Mouse (Mus musculus): ENCODE measurements at regions not wholly inside any gene's neighbourhood (a gene's known extent, or its start where the extent isn't known, plus 50 kb on each side); places are given as distances from the start of the nearest gene placed in this dataset.
"Not testable (repeated sequence)": the region's sequence is repeated elsewhere in the genome, so short reads cannot be mapped to it uniquely, and the experiment has no call there.

GRCm38 (mm10) chr10:38383161-38383560, 438.4 kb downstream of the Rfpl4b start:
- Histone ChIP-seq H3K4me1 (ENCODE audit: control insufficient read depth, insufficient read depth, low read length) (no peaks in the 10 kb centered on the region), H3K4me3 (ENCODE audit: insufficient read depth, low read depth, low read length) (no peak overlapping the region), H3K27ac (ENCODE audit: insufficient read depth, low read depth, low read length) (no peak overlapping the region)
- 75% methylated on average over 2 of the region's 2 CpGs for WGBS
- no peak for TF ChIP-seq CTCF (IDR thresholded peaks at IDR 0.05; ENCODE audit: insufficient read depth, low read depth, low read length)
- no peak for TF ChIP-seq POLR2A (IDR thresholded peaks at IDR 0.05; ENCODE audit: insufficient read depth, low read depth, low read length)

DNA sequence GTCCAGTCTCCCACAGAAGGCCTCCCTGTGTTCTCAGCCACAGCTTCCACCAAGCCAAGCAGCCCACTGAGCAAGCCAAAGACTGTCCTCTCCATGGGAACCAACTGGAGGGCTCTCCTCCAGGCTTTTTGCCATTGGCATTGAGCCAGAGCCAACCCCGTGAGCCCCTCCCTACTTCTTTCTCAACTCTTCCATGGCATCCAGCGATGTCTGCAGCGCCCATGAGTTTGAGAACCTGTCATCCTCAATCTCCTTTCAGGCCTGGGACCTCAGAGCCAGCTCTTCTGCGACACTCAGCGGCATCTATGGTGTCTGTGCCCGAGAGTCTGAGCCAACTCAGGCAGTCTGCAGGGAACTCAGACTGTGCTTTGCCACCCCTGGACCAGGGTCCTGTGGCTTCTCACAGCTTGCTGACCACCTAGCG, 439.7 kb downstream of the Rfpl4b start:
- 61% methylated on average over 7 of the region's 7 CpGs for WGBS
- no peak overlapping the region for H3K27ac ChIP-seq (ENCODE audit: insufficient read depth, low read depth, low read length)
- no peaks in the 10 kb centered on the region for H3K4me1 ChIP-seq (ENCODE audit: control insufficient read depth, insufficient read depth, low read length)
- TF ChIP-seq CTCF (IDR thresholded peaks at IDR 0.05; ENCODE audit: insufficient read depth, low read depth, low read length) (no peak), POLR2A (IDR thresholded peaks at IDR 0.05; ENCODE audit: insufficient read depth, low read depth, low read length) (no peak)
- no peak overlapping the region for H3K4me3 ChIP-seq (ENCODE audit: insufficient read depth, low read depth, low read length)

DNA sequence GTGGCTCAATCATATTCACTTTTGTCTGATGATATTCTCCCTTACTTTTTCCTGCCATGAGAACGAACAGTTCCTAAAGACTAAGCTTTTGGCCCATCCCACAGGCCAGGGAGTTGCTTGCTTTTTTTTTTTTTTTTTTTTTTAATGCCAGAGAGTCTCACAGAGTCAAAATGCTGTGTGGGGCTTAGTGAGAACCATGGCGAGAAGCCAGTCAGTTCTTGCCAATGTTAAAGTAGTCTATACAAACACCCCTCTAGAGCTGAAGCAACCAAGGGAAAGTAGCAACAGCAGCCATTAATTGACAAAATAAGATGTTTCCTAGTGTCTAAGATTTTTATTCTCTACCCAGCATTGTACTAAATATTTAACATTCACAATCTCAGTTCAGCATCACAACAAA, 441.2 kb downstream of the Rfpl4b start:
- H3K4me1 ChIP-seq (ENCODE audit: control insufficient read depth, insufficient read depth, low read length) = no peaks in the 10 kb centered on the region
- WGBS = 69% methylated on average over 2 of the region's 2 CpGs
- TF ChIP-seq CTCF (IDR thresholded peaks at IDR 0.05; ENCODE audit: insufficient read depth, low read depth, low read length) (no peak), POLR2A (IDR thresholded peaks at IDR 0.05; ENCODE audit: insufficient read depth, low read depth, low read length) (no peak)
- no peak overlapping the region for H3K27ac ChIP-seq (ENCODE audit: insufficient read depth, low read depth, low read length)
- H3K4me3 ChIP-seq (ENCODE audit: insufficient read depth, low read depth, low read length) = no peak overlapping the region

DNA sequence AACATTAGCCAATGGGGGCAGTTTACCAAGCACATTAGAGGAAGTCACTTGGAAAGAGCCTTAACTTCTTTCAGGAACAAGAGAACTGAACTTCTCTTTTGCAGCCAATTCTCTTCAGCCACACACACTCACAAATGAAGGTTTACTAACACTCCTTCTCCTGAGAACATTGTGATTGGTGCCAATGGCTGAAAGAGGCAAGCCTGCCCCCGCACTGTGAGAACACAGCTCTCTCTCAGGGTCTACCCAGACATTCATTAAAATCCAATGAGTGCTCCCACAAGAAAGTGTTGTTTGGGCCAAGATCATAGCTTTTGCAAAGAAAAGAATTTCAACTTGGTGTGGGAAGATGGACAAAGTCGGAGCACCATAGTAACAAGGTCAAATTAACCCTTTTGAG, 454.8 kb downstream of the Rfpl4b start:
- WGBS = 80% methylated on average over 2 of the region's 2 CpGs
- TF ChIP-seq CTCF (IDR thresholded peaks at IDR 0.05; ENCODE audit: insufficient read depth, low read depth, low read length) = no peak
- Histone ChIP-seq H3K27ac (ENCODE audit: insufficient read depth, low read depth, low read length) (no peak overlapping the region), H3K4me3 (ENCODE audit: insufficient read depth, low read depth, low read length) (no peak overlapping the region), H3K4me1 (ENCODE audit: control insufficient read depth, insufficient read depth, low read length) (no peaks in the 10 kb centered on the region)

DNA sequence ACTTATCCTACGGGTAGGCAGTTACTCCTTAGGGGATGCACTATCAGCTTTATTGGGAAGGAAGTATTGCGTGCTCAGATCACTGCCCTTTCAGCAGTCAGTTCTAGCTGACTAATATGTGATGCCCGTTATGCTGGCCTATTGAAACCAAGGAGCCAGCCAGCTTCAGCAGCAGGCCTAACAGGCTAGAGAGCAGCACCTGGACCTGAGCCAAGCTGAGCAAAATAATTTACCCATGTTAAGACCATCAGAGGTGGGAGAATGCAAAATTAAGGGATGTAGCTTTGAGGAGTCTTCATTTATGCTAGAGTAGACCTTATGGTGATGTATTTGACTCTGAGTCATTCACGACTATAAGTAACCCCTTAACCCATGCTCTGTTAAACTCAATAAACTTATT, 456.7 kb downstream of the Rfpl4b start:
- TF ChIP-seq POLR2A (IDR thresholded peaks at IDR 0.05; ENCODE audit: insufficient read depth, low read depth, low read length) (no peak), CTCF (IDR thresholded peaks at IDR 0.05; ENCODE audit: insufficient read depth, low read depth, low read length) (no peak)
- WGBS = 95% methylated on average over 4 of the region's 4 CpGs
- Histone ChIP-seq H3K4me1 (ENCODE audit: control insufficient read depth, insufficient read depth, low read length) (no peaks in the 10 kb centered on the region), H3K4me3 (ENCODE audit: insufficient read depth, low read depth, low read length) (no peak overlapping the region), H3K27ac (ENCODE audit: insufficient read depth, low read depth, low read length) (no peak overlapping the region)

DNA sequence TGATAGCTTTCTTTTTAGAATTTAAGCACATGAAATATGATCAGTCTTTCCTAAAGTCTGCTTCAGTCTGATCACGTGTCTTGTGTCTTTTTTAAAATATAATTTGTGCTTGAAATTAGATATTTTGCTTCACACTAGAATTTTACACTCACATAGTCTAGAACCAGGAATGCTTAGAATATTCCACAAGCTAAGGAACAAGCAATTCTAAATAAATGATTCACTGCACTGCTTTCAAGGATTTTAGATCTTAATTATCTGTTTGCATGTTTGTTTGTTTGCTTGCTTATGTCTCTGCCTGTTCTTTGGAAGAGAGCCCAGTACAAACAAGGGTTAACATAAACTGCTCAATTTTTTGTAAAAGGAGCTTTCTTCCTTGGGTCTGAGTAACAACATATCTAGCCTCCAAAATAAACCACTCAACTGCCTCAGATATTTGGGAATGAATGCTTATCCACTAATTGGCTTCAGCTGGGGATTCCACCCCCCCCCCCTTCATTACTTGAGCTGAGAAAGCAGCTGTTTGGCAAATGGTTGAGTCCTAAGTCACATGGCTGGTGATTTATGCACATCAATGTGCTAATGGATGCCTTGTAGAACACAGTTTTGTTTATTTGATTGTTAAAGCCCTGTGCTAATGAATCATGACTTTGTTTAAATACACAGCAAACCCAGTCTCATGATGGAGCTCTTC, 463.9 kb downstream of the Rfpl4b start:
- Histone ChIP-seq H3K4me3 (ENCODE audit: insufficient read depth, low read depth, low read length) (no peak overlapping the region), H3K4me1 (ENCODE audit: control insufficient read depth, insufficient read depth, low read length) (peaks cover 3% of the 10 kb centered on the region; the same call in 1 of the 2 replicates), H3K27ac (ENCODE audit: insufficient read depth, low read depth, low read length) (peak overlapping the region; percentile 56; the same call in 1 of the 2 replicates)
- WGBS = 21% methylated on average over 1 of the region's 1 CpGs
- TF ChIP-seq CTCF (IDR thresholded peaks at IDR 0.05; ENCODE audit: insufficient read depth, low read depth, low read length) = no peak
- TF ChIP-seq POLR2A (IDR thresholded peaks at IDR 0.05; ENCODE audit: insufficient read depth, low read depth, low read length) = no peak

DNA sequence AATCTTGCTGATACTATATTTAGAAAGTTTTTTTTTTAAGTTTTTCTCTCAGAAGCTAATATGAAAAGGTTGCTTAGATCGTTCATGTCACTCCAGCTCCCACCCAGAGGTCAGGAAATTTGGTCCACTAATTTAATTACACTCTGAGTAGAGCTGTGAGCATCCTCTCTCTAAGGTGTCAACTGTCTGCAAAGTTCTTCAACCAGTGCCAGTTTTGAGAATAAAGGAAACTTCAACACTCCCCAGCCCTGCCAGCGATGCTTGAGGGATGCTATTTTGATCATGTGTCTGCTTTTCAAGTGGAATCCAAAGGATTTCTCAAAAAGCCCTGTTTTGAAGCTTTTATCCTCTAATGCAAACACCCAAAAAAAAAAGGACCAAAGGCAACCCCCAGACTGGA, 467.6 kb downstream of the Rfpl4b start:
- no peak overlapping the region for H3K4me3 ChIP-seq (ENCODE audit: insufficient read depth, low read depth, low read length)
- peaks cover 3% of the 10 kb centered on the region; the same call in 1 of the 2 replicates for H3K4me1 ChIP-seq (ENCODE audit: control insufficient read depth, insufficient read depth, low read length)
- TF ChIP-seq CTCF (IDR thresholded peaks at IDR 0.05; ENCODE audit: insufficient read depth, low read depth, low read length) (no peak), POLR2A (IDR thresholded peaks at IDR 0.05; ENCODE audit: insufficient read depth, low read depth, low read length) (no peak)
- WGBS = 66% methylated on average over 2 of the region's 2 CpGs
- no peak overlapping the region for H3K27ac ChIP-seq (ENCODE audit: insufficient read depth, low read depth, low read length)

DNA sequence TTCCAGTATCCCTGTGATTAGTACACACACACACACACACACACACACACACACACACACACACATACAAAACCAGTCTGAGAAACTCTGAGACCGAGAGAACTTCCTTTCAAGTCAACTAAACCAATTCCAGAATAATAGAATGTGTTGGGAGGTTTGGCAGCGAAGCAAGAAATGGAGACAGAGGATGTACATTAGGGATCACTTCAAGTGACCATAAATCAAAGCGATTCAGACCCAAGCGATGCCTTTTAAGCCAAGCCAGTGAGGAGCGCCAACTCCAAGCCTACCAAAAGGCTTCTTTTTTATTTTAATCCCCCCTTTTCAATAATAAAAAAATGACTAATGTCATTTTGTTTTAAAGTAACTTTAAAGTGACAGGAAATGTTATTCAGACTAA, 468.1 kb downstream of the Rfpl4b start:
- Histone ChIP-seq H3K4me1 (ENCODE audit: control insufficient read depth, insufficient read depth, low read length) (peaks cover 3% of the 10 kb centered on the region; the same call in 1 of the 2 replicates), H3K4me3 (ENCODE audit: insufficient read depth, low read depth, low read length) (no peak overlapping the region), H3K27ac (ENCODE audit: insufficient read depth, low read depth, low read length) (no peak overlapping the region)
- TF ChIP-seq CTCF (IDR thresholded peaks at IDR 0.05; ENCODE audit: insufficient read depth, low read depth, low read length) (no peak), POLR2A (IDR thresholded peaks at IDR 0.05; ENCODE audit: insufficient read depth, low read depth, low read length) (no peak)
- 82% methylated on average over 5 of the region's 5 CpGs for WGBS

GRCm38 (mm10) chr10:38347029-38347428, 474.6 kb downstream of the Rfpl4b start:
- H3K4me1 ChIP-seq (ENCODE audit: control insufficient read depth, insufficient read depth, low read length); H3K4me3 ChIP-seq (ENCODE audit: insufficient read depth, low read depth, low read length); H3K27ac ChIP-seq (ENCODE audit: insufficient read depth, low read depth, low read length): not testable (repeated sequence)
- 82% methylated on average over 8 of the region's 8 CpGs for WGBS

Data from olfactory bulb, adult 2 months (tissue).